Mouse (Mus musculus): Measurements from ENCODE around the gene Pcsk6. TPM values are rescaled to one million over a fixed set of nuclear protein-coding genes. Genes with fewer than 3 reads are reported as not detected.

Pcsk6 gene
- polyA plus RNA-seq, 1 experiment from 2014 or later = 6.1 TPM

DNA sequence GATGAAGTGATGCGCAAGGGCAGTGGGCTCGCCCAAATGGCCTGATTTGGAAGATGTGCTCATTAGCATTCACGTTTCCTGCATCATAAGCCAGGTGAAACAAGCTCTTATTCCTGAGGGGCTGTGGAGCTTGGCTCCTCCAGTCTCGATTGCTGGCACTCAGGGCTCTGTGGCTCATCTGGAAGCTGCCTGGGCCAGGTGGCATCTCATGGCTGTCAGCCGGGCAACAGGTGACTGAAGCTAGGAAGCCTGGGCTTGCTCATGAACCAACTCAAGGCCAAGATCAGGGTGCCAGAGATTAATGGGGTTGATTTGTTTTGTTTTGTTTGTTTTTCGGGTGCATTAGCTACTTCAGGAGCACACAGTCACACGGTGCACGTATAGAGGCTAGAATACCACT, 231.1 kb downstream of the Pcsk6 start:
- Histone ChIP-seq H3K4me3 (ENCODE audit: low read depth, low read length) (no peak overlapping the region), H3K27me3 (ENCODE audit: control insufficient read depth, insufficient read depth, low read length) (no peaks in the 10 kb centered on the region), H3K4me1 (ENCODE audit: control insufficient read depth, insufficient read depth, low read length) (no peaks in the 10 kb centered on the region), H3K4me2 (no peak overlapping the region), H3K27ac (ENCODE audit: low read depth, low read length) (no peak overlapping the region), H3K9me3 (replicated peaks; ENCODE audit: control insufficient read depth, low read length) (no peaks in the 10 kb centered on the region), H3K36me3 (ENCODE audit: control insufficient read depth, insufficient read depth, low read length) (peaks cover 21% of the 10 kb centered on the region), H3K9ac (ENCODE audit: low read depth, low read length) (no peak overlapping the region)
- no peak for ATAC-seq (replicated peaks; ENCODE audit: insufficient number of reproducible peaks, low FRiP score, low TSS enrichment)
- 79% methylated on average over 8 of the region's 8 CpGs for WGBS (ENCODE audit: insufficient replicate concordance)

GRCm38 (mm10) chr7:66094141-66094540, 232.6 kb downstream of the Pcsk6 start:
- no peak overlapping the region for H3K9ac ChIP-seq (ENCODE audit: low read depth, low read length)
- H3K27ac ChIP-seq (ENCODE audit: low read depth, low read length) = no peak overlapping the region
- H3K9me3 ChIP-seq (replicated peaks; ENCODE audit: control insufficient read depth, low read length) = no peaks in the 10 kb centered on the region
- ATAC-seq (replicated peaks; ENCODE audit: insufficient number of reproducible peaks, low FRiP score, low TSS enrichment) = no peak
- H3K4me1 ChIP-seq (ENCODE audit: control insufficient read depth, insufficient read depth, low read length) = no peaks in the 10 kb centered on the region
- peaks cover 13% of the 10 kb centered on the region for H3K36me3 ChIP-seq (ENCODE audit: control insufficient read depth, insufficient read depth, low read length)
- no peak overlapping the region for H3K4me2 ChIP-seq
- WGBS (ENCODE audit: insufficient replicate concordance) = 76% methylated on average over 5 of the region's 5 CpGs
- no peaks in the 10 kb centered on the region for H3K27me3 ChIP-seq (ENCODE audit: control insufficient read depth, insufficient read depth, low read length)
- H3K4me3 ChIP-seq (ENCODE audit: low read depth, low read length) = no peak overlapping the region

DNA sequence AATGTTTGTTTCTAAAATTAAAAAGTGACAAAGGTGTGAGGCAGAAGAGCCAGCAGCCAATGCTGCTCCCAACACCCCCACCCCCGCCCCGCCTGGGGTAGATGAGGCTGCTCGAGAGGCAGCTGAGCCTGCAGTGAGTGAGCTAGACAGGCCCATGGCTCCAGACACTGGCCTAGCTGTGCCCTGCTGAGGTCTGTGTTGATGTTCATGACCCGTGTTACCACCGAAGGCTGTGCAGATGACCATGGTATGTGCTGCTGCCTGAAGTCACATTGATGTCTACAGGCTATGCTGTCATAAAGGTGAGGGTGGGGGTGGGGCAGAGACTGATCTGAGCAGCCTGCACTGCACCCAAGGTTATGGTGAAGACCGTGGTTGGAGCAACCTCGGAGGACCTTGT, 237.3 kb downstream of the Pcsk6 start:
- Histone ChIP-seq H3K9ac (ENCODE audit: low read depth, low read length) (no peak overlapping the region), H3K4me1 (ENCODE audit: control insufficient read depth, insufficient read depth, low read length) (no peaks in the 10 kb centered on the region), H3K4me3 (ENCODE audit: low read depth, low read length) (no peak overlapping the region), H3K9me3 (replicated peaks; ENCODE audit: control insufficient read depth, low read length) (no peaks in the 10 kb centered on the region), H3K4me2 (no peak overlapping the region), H3K27ac (ENCODE audit: low read depth, low read length) (no peak overlapping the region), H3K27me3 (ENCODE audit: control insufficient read depth, insufficient read depth, low read length) (no peaks in the 10 kb centered on the region; the same call in none of the 2 replicates), H3K36me3 (ENCODE audit: control insufficient read depth, insufficient read depth, low read length) (no peaks in the 10 kb centered on the region)
- WGBS (ENCODE audit: insufficient replicate concordance) = 74% methylated on average over 7 of the region's 7 CpGs
- ATAC-seq (replicated peaks; ENCODE audit: insufficient number of reproducible peaks, low FRiP score, low TSS enrichment) = no peak

Other genes with a start within 250 kb of the Pcsk6 start
- 18.9 and 19.5 TPM in 2 replicates for gene Tarsl2, start 216.8 kb upstream of the Pcsk6 start, polyA plus RNA-seq (2014; fragmentation: Nextera tagmentation; extraction: Ambion mirVana)
- 48.1 and 49.6 TPM in 2 replicates for gene Tm2d3, start 170.6 kb upstream of the Pcsk6 start, polyA plus RNA-seq (2014; fragmentation: Nextera tagmentation; extraction: Ambion mirVana)
- gene Gm45213, start 181.9 kb downstream of the Pcsk6 start, polyA plus RNA-seq (2014; fragmentation: Nextera tagmentation; extraction: Ambion mirVana) = not detected in 2 replicates
- gene Snrpa1, start 197.3 kb downstream of the Pcsk6 start, polyA plus RNA-seq (2014; fragmentation: Nextera tagmentation; extraction: Ambion mirVana) = 127 and 128 TPM in 2 replicates
- 76.4 and 85.5 TPM in 2 replicates for gene Selenos, start 217.9 kb downstream of the Pcsk6 start, polyA plus RNA-seq (2014; fragmentation: Nextera tagmentation; extraction: Ambion mirVana)
- 24.1 and 29.0 TPM in 2 replicates for gene Chsy1, start 247.8 kb downstream of the Pcsk6 start, polyA plus RNA-seq (2014; fragmentation: Nextera tagmentation; extraction: Ambion mirVana)